8 mouse cellular contexts compared by ENCODE assay signal in genomic region chr2:160766371-160766771, GRCm38 (mm10). TPM values are rescaled to one million over a fixed set of nuclear protein-coding genes. Genes with fewer than 3 reads are reported as not detected.
DNase-seq lines count a peak whose midpoint lies in the region; ATAC-seq lines count a peak whose summit lies in the region.
"Had no signal": no experiment of that assay in that cellular context is flagged by ENCODE, and none has a peak within 500 bp of the region (broad histone marks: within the 10 kb centered on the region; RNA-seq: fewer than 3 reads in every experiment).

No protein-coding gene starts in this region.

- H3K4me3 ChIP-seq in midbrain, embryonic 12.5 days: no peak overlapping the region
- no peak overlapping the region for H3K4me3 ChIP-seq in midbrain, embryonic 16.5 days (ENCODE audit: low read depth, low read length)
- no peak overlapping the region for H3K4me3 ChIP-seq in stomach, embryonic 16.5 days (replicated peaks; ENCODE audit: low read length)
- H3K4me3 ChIP-seq in liver, embryonic 12.5 days: no peak overlapping the region
- H3K4me3 ChIP-seq: neural tube, embryonic 12.5 days had no signal

- no peaks in the 10 kb centered on the region for H3K4me1 ChIP-seq in midbrain, embryonic 12.5 days
- H3K4me1 ChIP-seq in midbrain, embryonic 16.5 days (ENCODE audit: control insufficient read depth, insufficient read depth, low read length): 0 out of 2 replicates have a peak, but pooled peaks cover 3% of the 10 kb centered on the region
- no peaks in the 10 kb centered on the region for H3K4me1 ChIP-seq in stomach, embryonic 16.5 days (ENCODE audit: control insufficient read depth, insufficient read depth, low read length)
- H3K4me1 ChIP-seq in liver, embryonic 12.5 days: no peaks in the 10 kb centered on the region
- H3K4me1 ChIP-seq: neural tube, embryonic 12.5 days had no signal

- peaks cover 43% of the 10 kb centered on the region for H3K36me3 ChIP-seq in midbrain, embryonic 12.5 days
- peaks cover 14% of the 10 kb centered on the region for H3K36me3 ChIP-seq in midbrain, embryonic 16.5 days (ENCODE audit: control insufficient read depth, insufficient read depth, low read length)
- peaks cover 4% of the 10 kb centered on the region; the same call in 1 of the 2 replicates for H3K36me3 ChIP-seq in stomach, embryonic 16.5 days (ENCODE audit: control insufficient read depth, insufficient read depth, low read length)
- H3K36me3 ChIP-seq in liver, embryonic 12.5 days: peaks cover 13% of the 10 kb centered on the region

- no peak for ATAC-seq in midbrain, embryonic 12.5 days (ENCODE audit: low FRiP score, low read depth)
- no peak for ATAC-seq in midbrain, embryonic 16.5 days
- peak; percentile 19; the same call in 1 of the 2 replicates for ATAC-seq in stomach, embryonic 16.5 days (ENCODE audit: insufficient read depth, low FRiP score)
- ATAC-seq in liver, embryonic 12.5 days: no peak

- no peak overlapping the region for H3K4me2 ChIP-seq in midbrain, embryonic 12.5 days (replicated peaks)
- no peak overlapping the region for H3K4me2 ChIP-seq in midbrain, embryonic 16.5 days (ENCODE audit: low read length)
- no peak overlapping the region for H3K4me2 ChIP-seq in stomach, embryonic 16.5 days (ENCODE audit: low read depth, low read length)
- H3K4me2 ChIP-seq in liver, embryonic 12.5 days: no peak overlapping the region
- H3K4me2 ChIP-seq: neural tube, embryonic 12.5 days had no signal

- no peaks in the 10 kb centered on the region for H3K9me3 ChIP-seq in midbrain, embryonic 12.5 days
- H3K9me3 ChIP-seq in midbrain, embryonic 16.5 days (replicated peaks; ENCODE audit: control insufficient read depth, low read length, poor library complexity, severe bottlenecking): no peaks in the 10 kb centered on the region
- H3K9me3 ChIP-seq in stomach, embryonic 16.5 days (replicated peaks; ENCODE audit: control insufficient read depth, low read length): no peaks in the 10 kb centered on the region
- no peaks in the 10 kb centered on the region for H3K9me3 ChIP-seq in liver, embryonic 12.5 days (replicated peaks)
- H3K9me3 ChIP-seq: neural tube, embryonic 12.5 days had no signal

- no peak overlapping the region for H3K9ac ChIP-seq in midbrain, embryonic 12.5 days (replicated peaks)
- H3K9ac ChIP-seq in midbrain, embryonic 16.5 days (ENCODE audit: low read depth, low read length): no peak overlapping the region
- H3K9ac ChIP-seq in stomach, embryonic 16.5 days (ENCODE audit: low read length): no peak overlapping the region
- H3K9ac ChIP-seq in liver, embryonic 12.5 days: no peak overlapping the region
- H3K9ac ChIP-seq: neural tube, embryonic 12.5 days had no signal

- no peaks in the 10 kb centered on the region for H3K27me3 ChIP-seq in midbrain, embryonic 12.5 days
- H3K27me3 ChIP-seq in midbrain, embryonic 16.5 days (ENCODE audit: control insufficient read depth, insufficient read depth, low read depth, low read length): no peaks in the 10 kb centered on the region
- no peaks in the 10 kb centered on the region for H3K27me3 ChIP-seq in stomach, embryonic 16.5 days (ENCODE audit: control insufficient read depth, insufficient read depth, low read length)
- H3K27me3 ChIP-seq in liver, embryonic 12.5 days (replicated peaks): no peaks in the 10 kb centered on the region
- H3K27me3 ChIP-seq: neural tube, embryonic 12.5 days had no signal

- 73% methylated on average over 5 of the region's 5 CpGs for WGBS in midbrain, embryonic 12.5 days
- 65% methylated on average over 5 of the region's 5 CpGs for WGBS in midbrain, embryonic 16.5 days
- WGBS in stomach, embryonic 16.5 days: 54% methylated on average over 5 of the region's 5 CpGs
- WGBS in liver, embryonic 12.5 days (ENCODE audit: insufficient replicate concordance): 67% methylated on average over 5 of the region's 5 CpGs

- intact Hi-C loops in heart, postnatal 36 days (cut with DNase I): loop anchor here (2.0 to 5.0 kb wide), 2 partner anchors 20 to 36 kb away; no protein-coding TSS in a partner anchor

- 0 out of 2 replicates have a peak overlapping the region, but pooled peaks have one; percentile 35 for H3K27ac ChIP-seq in midbrain, embryonic 12.5 days (replicated peaks)
- no peak overlapping the region for H3K27ac ChIP-seq in midbrain, embryonic 16.5 days (ENCODE audit: low read length)
- H3K27ac ChIP-seq in stomach, embryonic 16.5 days (ENCODE audit: low read length): no peak overlapping the region
- H3K27ac ChIP-seq in liver, embryonic 12.5 days: no peak overlapping the region
- H3K27ac ChIP-seq: neural tube, embryonic 12.5 days had no signal

- DNase-seq in cerebellum, postnatal 36 days: peak; percentile 39 to 45
- peak; percentile 70 to 72 for DNase-seq in heart, postnatal 36 days
- no peak for DNase-seq in layer of hippocampus, adult 11-12 months (ENCODE audit: low spot score)

RNA-seq across cellular contexts. Expression of gene Plcg1, which starts 35.3 kb away (rescaled TPM):
- polyA plus RNA-seq in midbrain, embryonic 12.5 days (2016; fragmentation: Nextera tagmentation; extraction: Ambion mirVana): 108 and 110 TPM in 2 replicates
- polyA plus RNA-seq in midbrain, embryonic 16.5 days (2015; fragmentation: Nextera tagmentation; extraction: Ambion mirVana): 52.1 and 57.3 TPM in 2 replicates
- 10 to 100 TPM; 56.7 to 73.1 TPM for total RNA-seq in heart, postnatal 36 days (2021)
- 28.6 and 32.5 TPM in 2 replicates for polyA plus RNA-seq in stomach, embryonic 16.5 days (2015; fragmentation: Nextera tagmentation; extraction: Ambion mirVana)
- polyA plus RNA-seq in liver, embryonic 12.5 days (2016; fragmentation: Nextera tagmentation; extraction: Ambion mirVana): 11.7 and 16.0 TPM in 2 replicates
